Mouse (Mus musculus) G1E-ER4 (cell line): Measurements from ENCODE around the gene Gm12569. TPM values are rescaled to one million over a fixed set of nuclear protein-coding genes. Genes with fewer than 3 reads are reported as not detected.

Experiments used
- GATA1 ChIP-seq: IDR thresholded peaks from one replicate; pipeline ENCODE4 v1.8.0; 2012; ENCODE audit warnings: low read length, inconsistent platforms
- polyA plus RNA-seq: library from polyadenylated mRNA; stranded (reverse); fragments of >175 nt; gene quantifications from 2 replicates; pipeline ENCODE4 v1.2.3, GENCODE M21; 2012

Gm12569 gene
- 0.19 TPM in 1 of 2 replicates, not detected in the other for polyA plus RNA-seq

DNA sequence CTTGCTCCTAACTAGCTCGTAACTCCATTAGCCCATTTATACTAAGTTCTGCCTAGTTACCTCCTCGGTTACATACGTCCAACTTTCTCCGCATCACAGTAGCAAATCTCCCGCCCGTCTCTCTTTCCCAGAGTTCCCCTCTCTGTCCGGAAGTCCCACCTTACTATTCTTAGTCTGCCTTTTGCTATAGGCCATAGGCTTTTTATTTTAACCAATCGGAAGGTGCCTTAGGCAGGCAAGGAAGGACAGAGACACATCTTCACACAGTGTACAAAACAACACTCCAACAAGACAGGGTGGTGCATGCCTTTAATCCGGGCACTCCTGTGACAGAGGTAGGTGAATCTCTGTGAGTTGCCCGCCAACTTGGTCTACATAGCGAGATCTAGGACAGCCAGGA is at the start of gene Gm12569:
Gm12569 (plus strand) TSS at position 166 of the 400 bp plus-strand sequence.
- TF ChIP-seq GATA1: no peak

GRCm38 (mm10) chr11:51202726-51203125 is 17.5 kb upstream of the Gm12569 start:
- no peak for TF ChIP-seq GATA1

DNA sequence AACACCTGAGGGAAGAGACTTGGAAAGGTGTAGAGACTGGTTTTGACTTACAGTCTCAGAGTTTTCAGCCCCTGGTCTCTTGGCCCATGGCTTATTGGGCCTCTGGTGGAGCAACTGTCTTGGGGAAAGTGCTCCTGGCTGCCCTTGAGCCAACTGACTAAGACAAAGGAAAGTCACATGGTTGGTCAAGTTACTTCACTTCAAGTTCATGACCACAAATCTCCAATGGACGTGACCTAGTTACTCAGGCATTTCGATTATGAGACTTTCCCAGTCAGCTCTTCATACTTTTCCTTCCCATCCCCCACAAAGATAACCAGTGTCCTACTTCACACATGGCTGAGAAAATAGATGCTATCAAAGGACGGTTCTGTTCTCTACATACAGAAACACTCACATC is 12.5 kb upstream of the Gm12569 start:
- no peak for TF ChIP-seq GATA1

GRCm38 (mm10) chr11:51211426-51211825 is 8.8 kb upstream of the Gm12569 start:
- no peak for TF ChIP-seq GATA1

GRCm38 (mm10) chr11:51214021-51214420 is 6.3 kb upstream of the Gm12569 start:
- TF ChIP-seq GATA1: no peak

- no peak for TF ChIP-seq GATA1
Observed at GRCm38 (mm10) chr11:51219396-51219980, 785 bp upstream of the Gm12569 start.

GRCm38 (mm10) chr11:51227104-51227503 is 6.8 kb downstream of the Gm12569 start:
- TF ChIP-seq GATA1: no peak

DNA sequence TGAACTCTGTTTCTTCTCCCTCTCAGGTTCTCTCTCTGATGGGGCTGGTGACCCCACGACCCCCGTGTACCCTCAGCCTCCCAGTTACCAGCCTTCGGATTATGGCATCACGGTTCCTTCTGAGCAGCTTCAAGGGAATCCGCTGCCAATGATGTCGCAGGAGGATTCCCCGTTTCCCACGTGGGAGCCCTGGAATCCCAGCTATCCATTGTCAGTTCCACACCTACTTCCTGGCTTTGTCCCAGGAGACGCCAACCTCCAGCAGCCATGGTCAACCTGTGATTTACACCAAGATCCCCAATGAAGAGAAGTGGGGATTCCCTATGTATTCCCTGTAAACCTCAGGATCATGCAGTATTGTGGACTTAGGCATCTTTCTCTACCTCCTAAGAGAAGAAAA is 14.4 kb downstream of the Gm12569 start:
- TF ChIP-seq GATA1: no peak

- no peak for TF ChIP-seq GATA1
Observed at GRCm38 (mm10) chr11:51242897-51243296, 22.6 kb downstream of the Gm12569 start.

GRCm38 (mm10) chr11:51257006-51257405 is 36.7 kb downstream of the Gm12569 start:
- no peak for TF ChIP-seq GATA1

DNA sequence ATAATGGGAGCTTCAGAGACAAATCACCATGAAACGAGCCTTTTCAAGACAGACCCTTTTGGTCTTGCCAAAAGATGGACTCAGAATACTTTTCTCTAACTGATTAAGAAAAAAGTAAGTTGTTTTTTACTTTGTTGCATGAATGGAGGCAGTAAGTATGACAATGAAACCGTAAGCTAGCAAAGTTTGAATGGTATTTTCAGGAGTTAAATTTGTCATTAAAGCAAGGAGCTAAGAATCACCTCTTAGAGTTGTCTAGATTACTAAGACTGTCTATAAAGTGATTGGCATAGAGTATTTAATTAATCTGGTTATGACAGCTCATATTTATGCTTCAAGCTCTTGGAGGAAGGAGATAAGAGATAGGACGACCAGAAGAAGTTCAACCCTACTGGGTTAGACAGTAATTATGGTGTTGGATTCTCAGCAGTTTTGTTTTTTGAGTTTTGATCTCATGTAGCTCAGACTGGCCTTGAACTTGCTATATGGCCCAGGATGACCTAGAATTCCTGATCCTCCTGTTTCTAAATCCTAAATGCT is 41.5 kb downstream of the Gm12569 start, which contains the start of gene Clk4:
Clk4 (plus strand) TSS at position 51 of the 540 bp plus-strand sequence.
- no peak for TF ChIP-seq GATA1

DNA sequence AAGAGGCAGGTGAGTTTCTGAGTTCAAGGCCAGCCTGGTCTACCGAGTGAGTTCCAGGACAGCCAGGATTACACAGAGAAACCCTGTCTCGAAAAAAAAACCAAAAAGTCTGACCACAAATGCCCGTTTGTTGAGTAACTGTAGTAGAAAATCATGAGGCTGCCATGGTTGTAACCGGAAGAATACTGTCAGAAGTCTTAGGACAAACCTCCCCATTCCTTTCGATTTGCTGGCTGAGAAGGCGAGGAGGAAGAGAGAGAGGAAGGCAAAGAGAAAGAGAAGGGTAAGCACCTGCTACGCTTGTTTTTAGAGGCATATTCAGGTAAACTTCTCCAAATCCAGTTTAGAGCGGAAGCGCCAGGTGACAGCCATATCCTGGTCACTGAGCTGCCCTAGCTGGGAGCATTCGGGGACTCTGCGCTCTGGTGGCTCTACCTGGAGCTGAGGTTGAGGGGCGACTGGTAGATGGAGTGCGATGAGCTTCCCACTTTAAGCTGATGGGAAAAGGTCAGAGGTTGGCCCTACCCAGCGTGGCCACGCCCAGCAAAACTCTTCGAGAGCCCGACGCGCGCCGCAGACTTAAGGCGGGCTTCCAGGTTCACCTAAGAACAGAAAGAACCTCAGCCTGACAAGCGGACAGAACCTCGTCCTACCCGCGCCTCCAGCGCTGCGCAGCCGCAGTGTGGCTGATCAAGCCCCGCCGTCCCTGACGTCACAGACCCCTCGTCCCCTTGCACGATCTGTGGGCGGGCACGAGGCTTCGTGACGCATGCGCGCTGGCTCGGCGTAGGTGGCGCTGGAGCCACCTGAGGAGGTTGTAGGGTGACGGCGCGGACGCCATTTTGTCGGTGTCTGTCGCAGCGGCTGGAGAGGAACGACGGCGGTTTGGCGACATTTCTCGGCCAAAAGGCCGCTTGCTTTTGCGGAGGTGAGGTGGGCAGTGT is 42.3 kb downstream of the Gm12569 start, which contains the start of gene BC049762:
BC049762 (minus strand) TSS at position 705 of the 944 bp plus-strand sequence.
- TF ChIP-seq GATA1: no peak

- no peak for TF ChIP-seq GATA1
Observed at GRCm38 (mm10) chr11:51263286-51263831, 43.1 kb downstream of the Gm12569 start.

GRCm38 (mm10) chr11:51264352-51264751 is 44.1 kb downstream of the Gm12569 start:
- no peak for TF ChIP-seq GATA1

- TF ChIP-seq GATA1: no peak
Observed at GRCm38 (mm10) chr11:51265326-51265725, 45.1 kb downstream of the Gm12569 start.

DNA sequence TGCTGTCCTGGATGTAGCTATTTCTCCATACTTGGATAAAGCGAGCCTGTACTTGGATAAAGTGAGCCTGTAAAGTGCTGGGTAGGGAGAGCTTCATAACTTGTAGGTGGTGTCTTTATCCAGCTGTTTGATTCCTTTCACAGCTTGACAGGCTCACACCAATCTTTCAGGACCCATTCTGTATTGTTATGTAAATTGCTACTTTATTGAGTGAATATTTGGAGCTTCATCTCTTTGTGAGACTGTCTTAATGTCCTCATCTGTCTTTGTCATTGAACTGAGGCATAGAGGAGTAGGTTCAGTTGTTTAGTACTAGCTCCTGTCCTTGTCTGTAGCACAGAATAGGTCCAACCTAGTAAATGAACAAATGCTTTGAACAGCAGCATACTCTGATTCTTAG is 54.1 kb downstream of the Gm12569 start:
- no peak for TF ChIP-seq GATA1

Other genes starting within 250 kb of the Gm12569 start
- not detected in 2 replicates for gene Olfr1377, start 238.5 kb upstream of the Gm12569 start, polyA plus RNA-seq
- not detected in 2 replicates for gene Olfr51, start 216.9 kb upstream of the Gm12569 start, polyA plus RNA-seq
- gene Olfr54, start 206.2 kb upstream of the Gm12569 start, polyA plus RNA-seq: not detected in 2 replicates
- not detected in 2 replicates for gene Olfr1375, start 172.4 kb upstream of the Gm12569 start, polyA plus RNA-seq
- not detected in 2 replicates for gene Zfp354a, start 161.2 kb upstream of the Gm12569 start, polyA plus RNA-seq
- gene Clk4, start 41.3 kb downstream of the Gm12569 start, polyA plus RNA-seq: 1.3 and 1.6 TPM in 2 replicates
- not detected in 2 replicates for gene BC049762, start 42.6 kb downstream of the Gm12569 start, polyA plus RNA-seq
- not detected in 2 replicates for gene Col23a1, start 69.4 kb downstream of the Gm12569 start, polyA plus RNA-seq